Mouse (Mus musculus) kidney, adult 10 weeks (tissue): Measurements from ENCODE around the gene Zfp58. TPM values are rescaled to one million over a fixed set of nuclear protein-coding genes. Genes with fewer than 3 reads are reported as not detected.

ENCODE experiments used
- polyA plus RNA-seq: library from polyadenylated mRNA; stranded (reverse); fragments of 350-450 nt; fragmentation: Illumina TruSeq; extraction: RNeasy Lipid Tissue Mini Kit (QIAGEN cat#74804); gene quantifications from one replicate; pipeline ENCODE4 v1.2.3, GENCODE M21; 2014; ENCODE audit warnings: low read depth, low replicate concordance

The Zfp58 gene
- 26.0 TPM for polyA plus RNA-seq

GRCm38 (mm10) chr13:67500084-67500719 lies at the start of gene Zfp58:
Gene Zfp58, minus strand, starts transcription at chr13:67500555.

GRCm38 (mm10) chr13:67525753-67526410 lies 25.5 kb upstream of the Zfp58 start, which contains the start of the genes Gm26965 and Zfp87:
Gene Gm26965, minus strand, starts transcription at chr13:67526151.
Gene Zfp87, minus strand, starts transcription at chr13:67526177.

GRCm38 (mm10) chr13:67483625-67484423 lies 16.5 kb downstream of the Zfp58 start, which contains the start of gene Zfp874b:
Gene Zfp874b, minus strand, starts transcription at chr13:67484258.

DNA sequence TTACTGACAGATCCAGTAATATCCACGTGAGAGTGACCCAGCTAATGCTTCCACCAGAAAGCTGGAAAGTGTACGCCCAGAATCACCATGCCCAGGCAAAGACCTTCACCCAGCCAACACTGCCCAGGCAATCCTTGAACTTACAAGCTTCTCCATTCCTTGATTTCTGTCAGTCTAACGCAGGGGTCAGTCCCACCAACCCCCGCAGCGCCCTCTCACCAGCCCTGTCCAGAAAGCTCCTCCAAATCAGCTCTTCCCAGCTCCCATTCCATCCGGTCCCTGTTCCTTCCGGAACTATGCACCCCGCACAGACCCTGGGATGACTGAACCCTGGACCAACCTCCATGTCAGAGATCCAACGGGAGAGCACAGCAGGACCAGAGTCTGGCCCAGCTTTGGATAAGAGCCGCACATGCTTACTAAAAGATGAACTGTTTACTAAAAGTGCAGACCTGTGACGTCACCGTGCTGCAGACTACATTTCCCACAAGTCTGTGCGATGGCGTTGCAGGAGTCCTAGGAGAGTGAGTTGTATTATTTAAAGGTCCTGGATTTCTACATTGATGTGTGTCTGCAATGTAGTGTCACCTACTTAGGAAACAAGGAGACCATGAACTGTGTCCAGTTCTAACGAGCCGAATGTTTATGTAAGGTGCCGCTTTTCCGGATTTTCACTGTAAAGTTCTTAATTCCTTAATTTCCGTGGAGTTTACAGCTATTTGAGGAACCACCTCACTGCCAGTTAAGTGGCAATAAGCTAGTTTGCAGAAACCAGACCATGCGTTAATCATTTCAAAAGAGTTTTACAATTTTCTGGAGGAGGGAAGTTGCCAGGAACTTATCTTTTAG lies 49.0 kb downstream of the Zfp58 start, which contains the start of gene Zfp874a:
TSS of gene Zfp874a (minus strand) at position 453 of the 849 bp plus-strand sequence.

Other genes with a start within 250 kb of the Zfp58 start
- gene Zfp458, start 222.1 kb downstream of the Zfp58 start, polyA plus RNA-seq, result 9.5 TPM
- 2.1 TPM for gene Zfp457, start 194.1 kb downstream of the Zfp58 start, polyA plus RNA-seq
- 16.5 TPM for gene Zfp595, start 168.0 kb downstream of the Zfp58 start, polyA plus RNA-seq
- not detected for gene Gm28044, start 140.0 kb downstream of the Zfp58 start, polyA plus RNA-seq
- 12.6 TPM for gene Zfp953, start 139.9 kb downstream of the Zfp58 start, polyA plus RNA-seq
- gene Gm28041, start 124.8 kb downstream of the Zfp58 start, polyA plus RNA-seq, result not detected
- 7.3 TPM for gene Zfp456, start 124.7 kb downstream of the Zfp58 start, polyA plus RNA-seq
- gene Zfp429, start 100.7 kb downstream of the Zfp58 start, polyA plus RNA-seq, result 16.3 TPM
- gene Zfp459, start 79.1 kb downstream of the Zfp58 start, polyA plus RNA-seq, result 3.8 TPM
- 86.6 TPM for gene Zfp874a, start 48.9 kb downstream of the Zfp58 start, polyA plus RNA-seq
- 39.0 TPM for gene Zfp874b, start 16.3 kb downstream of the Zfp58 start, polyA plus RNA-seq
- gene Gm26965, start 25.6 kb upstream of the Zfp58 start, polyA plus RNA-seq, result not detected
- gene Zfp87, start 25.6 kb upstream of the Zfp58 start, polyA plus RNA-seq, result 23.8 TPM
- gene Zfp748, start 53.3 kb upstream of the Zfp58 start, polyA plus RNA-seq, result 23.0 TPM
- gene Zfp729b, start 109.2 kb upstream of the Zfp58 start, polyA plus RNA-seq, result 34.3 TPM
- not detected for gene Gm49345, start 137.2 kb upstream of the Zfp58 start, polyA plus RNA-seq
- 32.0 TPM for gene Zfp729a, start 137.2 kb upstream of the Zfp58 start, polyA plus RNA-seq
- gene Zfp738, start 186.5 kb upstream of the Zfp58 start, polyA plus RNA-seq, result 13.9 TPM
- 40.3 TPM for gene Zfp65, start 228.6 kb upstream of the Zfp58 start, polyA plus RNA-seq